Mouse (Mus musculus): Measurements from ENCODE around the gene 5330417C22Rik.

5330417C22Rik gene

GRCm38 (mm10) chr3:108414857-108415830 lies 121.2 kb downstream of the 5330417C22Rik start, which contains the start of gene Celsr2:
Gene Celsr2 (minus strand): TSS chr3:108415552.
- DNase-seq (ENCODE audit: extremely low spot score, low read depth, low spot score): no peak

GRCm38 (mm10) chr3:108413634-108414360 lies 122.5 kb downstream of the 5330417C22Rik start:
- no peak for DNase-seq (ENCODE audit: extremely low spot score, low read depth, low spot score)

GRCm38 (mm10) chr3:108411754-108412121 lies 124.6 kb downstream of the 5330417C22Rik start:
- no peak for DNase-seq (ENCODE audit: extremely low spot score, low read depth, low spot score)

- DNase-seq (ENCODE audit: extremely low spot score, low read depth, low spot score): no peak
These were observed 125.1 kb downstream of the 5330417C22Rik start for GRCm38 (mm10) chr3:108411026-108411753.

GRCm38 (mm10) chr3:108410359-108410714 lies 126.0 kb downstream of the 5330417C22Rik start:
- DNase-seq (ENCODE audit: extremely low spot score, low read depth, low spot score): no peak

GRCm38 (mm10) chr3:108409656-108410358 lies 126.5 kb downstream of the 5330417C22Rik start:
- DNase-seq (ENCODE audit: extremely low spot score, low read depth, low spot score): no peak

GRCm38 (mm10) chr3:108408517-108409008 lies 127.8 kb downstream of the 5330417C22Rik start:
- DNase-seq (ENCODE audit: extremely low spot score, low read depth, low spot score): no peak

GRCm38 (mm10) chr3:108406306-108406885 lies 129.9 kb downstream of the 5330417C22Rik start:
- DNase-seq (ENCODE audit: extremely low spot score, low read depth, low spot score): no peak
